Mouse (Mus musculus) hindbrain, embryonic 13.5 days (tissue): ENCODE measurements around the gene Phf21a. TPM values are rescaled to one million over a fixed set of nuclear protein-coding genes. Genes with fewer than 3 reads are reported as not detected.

ENCODE experiments used
- ATAC-seq: fragments of 200-750 bp; cut with Nextera tagmentation; 2 replicates; pipeline ENCODE4 v1.8.0; 2017; ENCODE audit warnings: moderate TSS enrichment; ENCODE audit not compliant: low FRiP score
- H3K27ac ChIP-seq: fragments of 300-500 bp; sonication (generic); 2 replicates; pipeline ENCODE4 v1.5.1; 2015; ENCODE audit warnings: inconsistent platforms, mild to moderate bottlenecking, moderate library complexity
- H3K27me3 ChIP-seq: fragments of 300-500 bp; sonication (generic); 2 replicates; pipeline ENCODE4 v1.6.1; 2015; ENCODE audit warnings: mild to moderate bottlenecking, inconsistent platforms
- H3K36me3 ChIP-seq: fragments of 300-500 bp; sonication (generic); 2 replicates; pipeline ENCODE4 v1.6.1; 2015; ENCODE audit warnings: mild to moderate bottlenecking, inconsistent platforms
- H3K4me1 ChIP-seq: fragments of 300-500 bp; sonication (generic); replicated peaks from 2 replicates; pipeline ENCODE4 v1.6.1; 2015; ENCODE audit warnings: inconsistent platforms
- H3K4me2 ChIP-seq: fragments of 300-500 bp; sonication (generic); 2 replicates; pipeline ENCODE4 v1.6.1; 2015; ENCODE audit warnings: inconsistent platforms, mild to moderate bottlenecking, moderate library complexity
- H3K4me3 ChIP-seq: fragments of 300-500 bp; sonication (generic); 2 replicates; pipeline ENCODE4 v1.5.1; 2015; ENCODE audit warnings: mild to moderate bottlenecking, inconsistent platforms
- H3K9ac ChIP-seq: fragments of 300-500 bp; sonication (generic); 2 replicates; pipeline ENCODE4 v1.6.1; 2015; ENCODE audit warnings: mild to moderate bottlenecking, inconsistent platforms
- H3K9me3 ChIP-seq: fragments of 300-500 bp; sonication (generic); 2 replicates; pipeline ENCODE4 v1.6.1; 2016; ENCODE audit warnings: inconsistent platforms
- WGBS: fragments of 180-500 bp; shearing (Covaris S2); methylation state at CpG from one replicate; pipeline ENCODE4 v1.1.7; 2015; 5-methylcytosine and 5-hydroxymethylcytosine counted together
- polyA plus RNA-seq: library from polyadenylated mRNA; unstranded; fragments of >200 nt; fragmentation: Nextera tagmentation; extraction: Ambion mirVana; gene quantifications from 2 replicates; pipeline ENCODE4 v1.2.1, GENCODE M21; 2015

Gene Phf21a
- polyA plus RNA-seq, 1 experiment from 2014 or later = 38.4 TPM

DNA sequence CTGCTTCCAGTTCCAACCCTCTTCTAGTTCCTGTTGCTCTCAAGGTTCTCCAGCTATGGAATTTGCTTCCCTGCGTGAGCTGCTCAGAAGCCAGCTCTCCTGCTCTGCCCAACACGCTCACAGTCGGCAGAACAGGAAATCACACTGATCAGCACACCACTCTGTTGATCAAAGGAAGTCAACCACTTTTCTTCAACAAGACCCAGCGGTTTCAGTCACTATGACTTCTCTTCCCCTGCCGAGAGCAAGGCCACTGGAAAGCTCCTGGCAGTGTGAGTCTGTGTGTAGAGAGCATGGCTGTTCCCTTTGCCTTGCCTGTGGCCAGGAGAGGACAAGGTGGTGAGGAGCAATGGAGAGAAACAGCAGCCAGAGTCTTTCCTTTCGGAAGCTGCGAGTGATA, 163.2 kb downstream of the Phf21a start:
- ATAC-seq = no peak
- Histone ChIP-seq H3K9ac (no peak overlapping the region), H3K4me2 (no peak overlapping the region), H3K27ac (no peak overlapping the region), H3K36me3 (0 out of 2 replicates have a peak, but pooled peaks cover 5% of the 10 kb centered on the region), H3K27me3 (no peaks in the 10 kb centered on the region), H3K4me3 (no peak overlapping the region), H3K4me1 (peaks cover 7% of the 10 kb centered on the region; the same call in 1 of the 2 replicates), H3K9me3 (no peaks in the 10 kb centered on the region)
- WGBS = 68% methylated on average over 7 of the region's 7 CpGs

DNA sequence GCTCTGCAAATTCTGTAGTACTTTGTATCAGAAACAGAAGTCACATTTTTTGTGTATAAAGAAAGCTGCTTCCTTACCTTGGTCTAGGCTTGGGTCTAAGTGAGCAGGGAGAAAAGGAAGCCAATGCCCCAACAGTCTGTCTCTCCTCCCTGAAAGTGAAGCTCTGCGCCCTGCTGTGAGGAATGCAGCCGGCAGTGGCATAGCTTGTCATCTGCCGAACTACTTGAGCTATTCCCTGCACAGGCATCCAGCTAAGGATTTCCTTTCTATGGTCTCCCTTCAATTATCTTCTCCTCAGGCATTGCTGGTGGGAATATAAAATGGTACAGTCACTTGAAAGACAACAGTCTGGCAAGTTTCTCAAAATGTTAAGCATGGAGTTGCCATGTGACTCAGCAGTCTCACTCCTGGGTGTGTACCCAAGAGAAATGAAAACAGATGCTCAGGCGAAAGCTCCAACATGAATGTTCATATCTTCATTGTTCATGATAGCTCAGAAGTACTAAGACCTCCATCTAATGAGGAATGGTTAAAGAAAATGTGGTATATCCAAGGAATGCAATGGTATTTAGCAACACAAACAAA, 164.5 kb downstream of the Phf21a start:
- WGBS = 52% methylated on average over 4 of the region's 4 CpGs
- Histone ChIP-seq H3K9ac (no peak overlapping the region), H3K4me2 (no peak overlapping the region), H3K9me3 (no peaks in the 10 kb centered on the region), H3K4me3 (no peak overlapping the region), H3K4me1 (peaks cover 7% of the 10 kb centered on the region; the same call in 1 of the 2 replicates), H3K27ac (no peak overlapping the region), H3K36me3 (0 out of 2 replicates have a peak, but pooled peaks cover 5% of the 10 kb centered on the region), H3K27me3 (no peaks in the 10 kb centered on the region)
- no peak for ATAC-seq

DNA sequence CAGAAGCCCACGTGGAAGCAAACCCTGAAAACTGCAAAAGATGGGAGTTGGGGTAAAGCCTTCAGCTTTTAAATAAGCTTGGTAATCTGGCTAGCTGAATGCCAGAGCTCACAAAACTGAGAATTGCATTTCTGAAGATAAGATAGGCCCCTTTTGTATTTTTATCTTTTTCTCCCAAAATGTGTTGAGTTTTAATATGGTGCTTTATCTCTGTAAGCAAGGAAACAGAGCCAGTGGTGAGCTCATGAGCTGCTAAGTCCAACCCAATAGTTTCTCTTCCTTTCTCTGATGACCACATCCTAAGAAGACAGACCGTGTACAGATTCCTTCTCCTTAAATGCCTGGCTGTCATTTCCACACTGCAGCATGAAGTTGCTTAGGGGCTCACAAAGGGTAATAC, 167.0 kb downstream of the Phf21a start:
- 0 out of 2 replicates have a peak, but pooled peaks cover 5% of the 10 kb centered on the region for H3K36me3 ChIP-seq
- peaks cover 7% of the 10 kb centered on the region; the same call in 1 of the 2 replicates for H3K4me1 ChIP-seq
- no peak overlapping the region for H3K4me3 ChIP-seq
- 87% methylated on average over 2 of the region's 2 CpGs for WGBS
- no peak overlapping the region for H3K9ac ChIP-seq
- no peaks in the 10 kb centered on the region for H3K27me3 ChIP-seq
- H3K27ac ChIP-seq = no peak overlapping the region
- no peak for ATAC-seq
- H3K4me2 ChIP-seq = no peak overlapping the region
- H3K9me3 ChIP-seq = no peaks in the 10 kb centered on the region

DNA sequence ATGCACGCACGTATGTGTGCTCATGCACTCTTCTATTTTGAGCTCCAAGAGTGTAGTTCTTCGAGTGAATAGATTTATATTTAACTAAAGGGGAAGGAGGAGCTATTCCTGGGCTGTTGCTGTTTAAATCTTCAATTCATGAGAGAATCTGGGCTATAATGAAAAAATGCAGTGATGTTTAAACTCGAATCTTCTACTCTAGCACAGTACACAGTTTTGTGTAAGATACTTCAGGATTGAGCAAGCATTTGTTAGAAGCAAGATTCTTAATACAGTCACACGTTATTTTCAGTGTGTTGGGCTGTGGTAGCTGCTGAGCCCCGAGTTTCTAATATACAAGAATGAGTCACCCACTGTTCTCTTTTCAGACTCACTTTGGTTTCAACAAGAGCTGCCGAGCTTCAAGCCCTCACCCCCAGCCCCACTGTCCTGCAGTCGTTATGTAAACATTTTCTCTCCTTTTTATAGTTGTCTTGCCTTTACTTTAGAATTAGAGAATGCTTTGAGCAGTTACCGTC, 173.2 kb downstream of the Phf21a start:
- WGBS = 84% methylated on average over 9 of the region's 9 CpGs
- H3K27me3 ChIP-seq = no peaks in the 10 kb centered on the region
- no peak overlapping the region for H3K4me3 ChIP-seq
- no peaks in the 10 kb centered on the region for H3K4me1 ChIP-seq
- H3K27ac ChIP-seq = no peak overlapping the region
- no peak overlapping the region for H3K4me2 ChIP-seq
- H3K9me3 ChIP-seq = no peaks in the 10 kb centered on the region
- H3K36me3 ChIP-seq = peaks cover 3% of the 10 kb centered on the region; the same call in 1 of the 2 replicates
- no peak for ATAC-seq
- no peak overlapping the region for H3K9ac ChIP-seq

DNA sequence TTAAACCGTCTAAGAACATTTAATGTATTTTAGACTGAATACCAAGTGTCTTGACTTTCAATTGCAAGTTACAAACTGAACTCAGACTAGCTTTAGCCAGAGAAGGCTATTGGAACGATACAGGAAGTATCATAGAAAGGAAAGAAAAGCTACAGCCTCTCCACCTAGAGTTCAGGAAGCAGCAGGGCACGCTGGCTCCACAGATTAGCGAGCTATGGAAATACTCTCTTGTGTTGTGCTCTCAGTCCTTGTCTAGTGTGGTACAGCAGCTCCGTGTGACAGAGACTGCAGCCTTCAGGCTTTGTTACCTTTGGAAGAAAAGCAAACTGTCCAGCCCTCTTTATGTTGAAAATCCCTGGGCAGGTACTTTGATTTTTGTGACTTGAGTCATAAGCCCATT, 176.3 kb downstream of the Phf21a start:
- Histone ChIP-seq H3K9me3 (no peaks in the 10 kb centered on the region), H3K4me3 (no peak overlapping the region), H3K27me3 (no peaks in the 10 kb centered on the region), H3K4me1 (0 out of 2 replicates have a peak, but pooled peaks cover 6% of the 10 kb centered on the region), H3K27ac (no peak overlapping the region), H3K4me2 (no peak overlapping the region), H3K9ac (no peak overlapping the region), H3K36me3 (peaks cover 3% of the 10 kb centered on the region; the same call in 1 of the 2 replicates)
- WGBS = 91% methylated on average over 5 of the region's 5 CpGs
- ATAC-seq = no peak

DNA sequence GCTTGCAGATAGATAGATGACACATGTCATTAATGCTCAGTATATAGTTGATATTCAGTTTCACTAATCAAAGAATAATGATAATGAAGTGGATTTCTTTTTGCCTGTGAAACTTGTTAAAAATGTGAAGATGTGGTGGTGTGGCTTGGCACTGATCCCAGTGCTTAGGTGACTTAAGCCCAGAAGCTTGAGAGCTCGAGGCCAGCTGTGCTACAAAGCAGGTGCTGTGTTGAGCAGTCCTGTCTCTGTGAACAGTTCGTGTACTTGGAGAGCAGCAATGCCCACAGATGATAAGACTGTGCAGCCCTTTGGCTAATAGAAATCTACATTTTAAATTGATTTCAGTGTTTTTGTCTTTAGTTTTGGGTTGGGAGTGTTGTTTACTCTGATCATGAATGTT, 179.6 kb downstream of the Phf21a start:
- ATAC-seq = no peak
- Histone ChIP-seq H3K9me3 (no peaks in the 10 kb centered on the region), H3K4me3 (no peak overlapping the region), H3K9ac (no peak overlapping the region), H3K27ac (no peak overlapping the region), H3K27me3 (no peaks in the 10 kb centered on the region), H3K4me1 (0 out of 2 replicates have a peak, but pooled peaks cover 6% of the 10 kb centered on the region), H3K36me3 (peaks cover 3% of the 10 kb centered on the region; the same call in 1 of the 2 replicates), H3K4me2 (no peak overlapping the region)
- 71% methylated on average over 2 of the region's 2 CpGs for WGBS

DNA sequence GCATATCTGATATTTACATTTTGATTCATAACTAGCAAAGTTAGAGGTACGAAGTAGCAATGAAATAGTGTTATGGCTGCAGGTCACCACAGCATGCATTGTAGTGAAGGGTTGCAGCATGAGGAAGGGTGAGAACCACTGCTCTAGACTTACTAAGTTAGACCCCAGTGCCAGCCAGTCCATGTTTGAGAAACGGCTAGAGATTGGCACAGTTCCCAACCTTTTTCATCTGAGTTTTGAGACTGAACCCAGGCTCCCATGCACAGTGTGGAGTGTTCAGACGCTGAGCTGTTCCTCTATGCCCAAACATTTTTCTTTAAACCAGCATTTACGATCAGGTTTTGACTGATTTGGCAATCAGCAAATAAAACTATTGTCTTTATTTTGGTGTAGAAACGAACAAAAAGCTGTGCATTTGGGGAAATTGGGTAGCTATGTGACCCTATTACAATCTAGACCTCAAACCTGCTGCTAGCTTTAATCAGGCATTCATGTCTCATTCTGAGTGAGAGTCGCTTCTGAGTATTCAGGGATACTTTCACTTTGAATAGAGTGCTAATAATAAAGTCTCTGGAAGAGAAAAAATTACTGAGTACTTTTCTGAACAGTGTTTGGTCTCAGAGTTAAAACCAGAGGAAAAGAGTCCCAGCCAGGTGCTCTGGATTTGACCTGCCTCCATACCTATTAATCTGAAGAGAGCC, 180.3 kb downstream of the Phf21a start:
- Histone ChIP-seq H3K9ac (no peak overlapping the region), H3K36me3 (peaks cover 3% of the 10 kb centered on the region; the same call in 1 of the 2 replicates), H3K4me2 (no peak overlapping the region), H3K27me3 (no peaks in the 10 kb centered on the region), H3K9me3 (no peaks in the 10 kb centered on the region), H3K27ac (no peak overlapping the region), H3K4me3 (no peak overlapping the region), H3K4me1 (peaks cover 9% of the 10 kb centered on the region)
- 79% methylated on average over 6 of the region's 6 CpGs for WGBS
- no peak for ATAC-seq

DNA sequence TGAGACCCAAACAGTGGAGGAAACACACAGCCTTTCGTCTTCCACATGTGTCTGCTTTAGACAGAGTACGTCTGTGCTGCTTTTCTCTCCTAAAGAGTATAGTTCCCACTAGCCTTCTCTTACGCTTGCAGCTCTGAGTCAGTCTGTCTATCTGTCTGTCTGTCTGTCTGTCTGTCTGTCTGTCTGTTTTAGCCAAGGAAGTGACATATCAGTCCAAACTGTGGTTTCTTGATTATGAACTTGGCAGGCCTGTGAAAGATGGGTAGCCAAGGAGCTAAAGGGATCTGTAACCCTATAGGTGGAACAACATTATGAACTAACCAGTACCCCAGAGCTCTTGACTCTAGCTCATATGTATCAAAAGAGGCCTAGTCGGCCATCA, 180.9 kb downstream of the Phf21a start:
- H3K9me3 ChIP-seq = no peaks in the 10 kb centered on the region
- H3K27me3 ChIP-seq = no peaks in the 10 kb centered on the region
- ATAC-seq = no peak
- no peak overlapping the region for H3K4me2 ChIP-seq
- H3K27ac ChIP-seq = no peak overlapping the region
- H3K4me3 ChIP-seq = no peak overlapping the region
- H3K9ac ChIP-seq = no peak overlapping the region
- peaks cover 15% of the 10 kb centered on the region for H3K4me1 ChIP-seq
- 87% methylated on average over 4 of the region's 4 CpGs for WGBS
- peaks cover 3% of the 10 kb centered on the region; the same call in 1 of the 2 replicates for H3K36me3 ChIP-seq

DNA sequence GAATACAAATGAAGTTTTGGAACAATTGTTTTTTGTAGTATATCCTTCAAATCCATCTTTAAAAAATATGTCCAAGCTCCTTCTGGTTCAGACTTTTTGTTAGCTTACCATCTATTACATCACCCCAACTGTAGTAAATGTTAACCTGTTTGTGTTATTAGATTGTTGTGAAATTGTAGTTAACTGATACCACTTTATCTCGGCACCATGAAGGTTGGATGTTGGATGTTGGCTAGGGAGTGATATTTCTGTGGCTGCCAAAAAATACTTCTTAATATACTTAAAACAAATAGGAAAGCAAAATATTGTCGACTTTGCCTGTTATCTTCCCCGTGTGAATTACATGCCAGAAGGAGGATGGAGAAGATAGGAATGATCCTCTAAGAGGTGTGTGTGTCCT, 184.9 kb downstream of the Phf21a start:
- no peak overlapping the region for H3K9ac ChIP-seq
- no peak overlapping the region for H3K4me3 ChIP-seq
- H3K4me1 ChIP-seq = peaks cover 22% of the 10 kb centered on the region
- no peaks in the 10 kb centered on the region for H3K9me3 ChIP-seq
- H3K27ac ChIP-seq = peak overlapping the region; percentile 72
- no peaks in the 10 kb centered on the region for H3K27me3 ChIP-seq
- 89% methylated on average over 3 of the region's 3 CpGs for WGBS
- no peak for ATAC-seq
- H3K36me3 ChIP-seq = no peaks in the 10 kb centered on the region
- H3K4me2 ChIP-seq = no peak overlapping the region

DNA sequence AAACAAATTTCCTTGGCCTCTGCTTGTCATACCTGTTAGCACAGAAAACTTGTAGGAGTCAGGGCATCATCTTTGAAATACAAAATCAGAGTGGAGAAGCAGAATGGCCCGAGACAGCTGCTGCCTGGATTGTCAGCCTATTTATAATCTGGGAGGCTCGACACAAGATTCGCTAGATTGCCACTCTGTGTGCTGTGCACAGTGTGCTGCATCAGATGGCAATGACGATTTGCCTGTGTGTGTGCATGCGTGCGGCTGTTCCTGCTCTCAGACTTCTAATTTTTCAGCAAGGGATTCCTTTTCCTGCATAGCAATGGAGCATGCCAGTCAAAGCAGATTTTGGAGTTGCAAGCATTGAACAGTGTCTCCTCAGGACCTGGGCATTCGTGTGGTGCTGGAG, 185.7 kb downstream of the Phf21a start:
- ATAC-seq = no peak
- Histone ChIP-seq H3K4me2 (0 out of 2 replicates have a peak overlapping the region, but pooled peaks have one; percentile 8), H3K9ac (peak overlapping the region; percentile 58; the same call in 1 of the 2 replicates), H3K36me3 (no peaks in the 10 kb centered on the region), H3K4me3 (no peak overlapping the region), H3K4me1 (peaks cover 19% of the 10 kb centered on the region), H3K9me3 (no peaks in the 10 kb centered on the region), H3K27me3 (no peaks in the 10 kb centered on the region), H3K27ac (peak overlapping the region; percentile 72)
- WGBS = 69% methylated on average over 7 of the region's 7 CpGs

DNA sequence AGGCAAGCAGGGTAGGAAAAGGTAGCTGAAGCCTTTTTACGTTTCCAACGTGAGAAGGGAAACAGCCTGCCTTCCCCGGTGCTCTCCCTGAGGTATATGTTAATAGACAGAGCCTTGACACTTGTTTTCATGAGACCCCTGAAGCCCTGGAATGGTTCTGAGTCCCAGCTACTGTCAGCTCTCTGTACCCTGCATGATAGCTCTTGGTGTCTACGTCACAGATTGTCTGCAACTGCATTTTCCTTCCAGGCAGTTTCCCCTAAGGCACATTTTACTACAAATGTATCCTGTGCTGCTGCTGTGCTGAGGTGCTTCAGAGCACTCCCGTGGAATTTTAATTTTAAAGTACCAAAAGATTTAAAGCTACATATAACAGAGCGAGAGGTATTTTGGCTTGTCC, 186.5 kb downstream of the Phf21a start:
- Histone ChIP-seq H3K4me2 (no peak overlapping the region), H3K36me3 (no peaks in the 10 kb centered on the region), H3K4me3 (no peak overlapping the region), H3K27me3 (no peaks in the 10 kb centered on the region), H3K4me1 (peaks cover 19% of the 10 kb centered on the region), H3K9me3 (no peaks in the 10 kb centered on the region), H3K27ac (peak overlapping the region; percentile 72), H3K9ac (no peak overlapping the region)
- 66% methylated on average over 6 of the region's 6 CpGs for WGBS
- ATAC-seq = no peak

DNA sequence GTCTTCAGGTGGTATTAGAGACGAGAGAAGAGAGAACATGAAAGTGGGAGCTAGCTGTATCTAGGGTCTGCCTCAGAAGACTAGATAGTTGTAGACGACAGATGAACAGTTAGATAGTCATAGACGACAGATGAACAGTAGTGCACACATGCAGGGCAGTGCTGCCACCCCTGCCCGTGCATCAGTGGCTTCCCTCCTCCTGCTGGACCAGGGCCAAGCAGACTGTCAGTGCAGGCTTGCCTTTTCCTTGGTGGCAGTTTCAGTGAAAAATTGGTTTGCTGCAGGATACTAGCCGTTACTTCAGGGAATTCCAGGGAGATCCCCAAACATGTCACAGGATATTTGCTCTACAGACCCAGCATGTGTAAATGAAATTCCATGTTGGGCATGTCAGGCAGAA, 192.7 kb downstream of the Phf21a start:
- Histone ChIP-seq H3K9me3 (no peaks in the 10 kb centered on the region), H3K27me3 (no peaks in the 10 kb centered on the region), H3K4me1 (peaks cover 13% of the 10 kb centered on the region), H3K9ac (no peak overlapping the region), H3K4me2 (no peak overlapping the region), H3K36me3 (no peaks in the 10 kb centered on the region), H3K27ac (0 out of 2 replicates have a peak overlapping the region, but pooled peaks have one; percentile 58), H3K4me3 (no peak overlapping the region)
- WGBS = 52% methylated on average over 5 of the region's 5 CpGs
- ATAC-seq = no peak
